Mouse (Mus musculus) cerebellum, postnatal 14 days (tissue): ENCODE data around the gene Nup153.

Experiments
- DNase-seq, 2 experiments: peaks; one replicate each; pipeline ENCODE4 v3.0.0; 2021; ENCODE audit warnings: mixed read lengths in 2 of 2

The Nup153 gene

GRCm38 (mm10) chr13:46727038-46727836, 503 bp downstream of the Nup153 start:
- DNase-seq, result peak in 1 of 2 experiments; percentile 70

- peak; percentile 51 to 64 for DNase-seq
Observed at GRCm38 (mm10) chr13:46726288-46727037, 1.3 kb downstream of the Nup153 start.

GRCm38 (mm10) chr13:46725227-46725626, 2.5 kb downstream of the Nup153 start:
- peak in 1 of 2 experiments; percentile 10 for DNase-seq

GRCm38 (mm10) chr13:46724371-46724770, 3.4 kb downstream of the Nup153 start:
- no peak for DNase-seq

- DNase-seq, result no peak
Observed at GRCm38 (mm10) chr13:46721009-46721408, 6.7 kb downstream of the Nup153 start.

GRCm38 (mm10) chr13:46718893-46719400, 8.8 kb downstream of the Nup153 start:
- DNase-seq, result no peak

- DNase-seq, result no peak
Observed at GRCm38 (mm10) chr13:46715976-46716639, 11.6 kb downstream of the Nup153 start.

- no peak for DNase-seq
Observed at GRCm38 (mm10) chr13:46713486-46713885, 14.3 kb downstream of the Nup153 start.

- peak; percentile 18 to 20 for DNase-seq
Observed at GRCm38 (mm10) chr13:46703138-46703537, 24.6 kb downstream of the Nup153 start.

GRCm38 (mm10) chr13:46701486-46701885, 26.3 kb downstream of the Nup153 start:
- no peak for DNase-seq

- no peak for DNase-seq
Observed at GRCm38 (mm10) chr13:46699372-46699771, 28.4 kb downstream of the Nup153 start.

- DNase-seq, result no peak
Observed at GRCm38 (mm10) chr13:46696788-46697187, 31.0 kb downstream of the Nup153 start.

GRCm38 (mm10) chr13:46695932-46696331, 31.8 kb downstream of the Nup153 start:
- no peak for DNase-seq

- no peak for DNase-seq
Observed at GRCm38 (mm10) chr13:46695296-46695908, 32.3 kb downstream of the Nup153 start.

GRCm38 (mm10) chr13:46690559-46691241, 37.0 kb downstream of the Nup153 start:
- no peak for DNase-seq

GRCm38 (mm10) chr13:46683370-46683769, 44.4 kb downstream of the Nup153 start:
- no peak for DNase-seq

GRCm38 (mm10) chr13:46682921-46683320, 44.8 kb downstream of the Nup153 start:
- peak; percentile 30 to 62 for DNase-seq

GRCm38 (mm10) chr13:46677721-46678120, 50.0 kb downstream of the Nup153 start:
- DNase-seq, result no peak

- DNase-seq, result peak; percentile 57 to 61
Observed at GRCm38 (mm10) chr13:46674601-46675000, 53.1 kb downstream of the Nup153 start.

- no peak for DNase-seq
Observed at GRCm38 (mm10) chr13:46670514-46670913, 57.2 kb downstream of the Nup153 start.

GRCm38 (mm10) chr13:46669620-46670271, 58.0 kb downstream of the Nup153 start:
- DNase-seq, result peak; percentile 50 to 59
